Mouse (Mus musculus) heart, embryonic 14.5 days (tissue): ENCODE data around the gene Hcls1. TPM values are rescaled to one million over a fixed set of nuclear protein-coding genes. Genes with fewer than 3 reads are reported as not detected.

ENCODE experiments used
- ATAC-seq: fragments of 200-750 bp; cut with Nextera tagmentation; 2 replicates; pipeline ENCODE4 v1.8.0; 2017; ENCODE audit warnings: low read depth, moderate TSS enrichment; ENCODE audit not compliant: insufficient number of reproducible peaks, insufficient read depth, low FRiP score
- H3K27ac ChIP-seq, 2 experiments: fragments of 200-500 bp in 1 of 2; fragments of 300-500 bp in 1 of 2; sonication (generic) in 1 of 2; replicated peaks in 1 of 2; 2 replicates each; pipeline ENCODE4 v1.5.1; 2012 to 2014; ENCODE audit warnings: low read depth in 2 of 2, low read length in 2 of 2, control low read depth in 1 of 2, mild to moderate bottlenecking in 1 of 2, mixed read lengths in 1 of 2; ENCODE audit not compliant: control insufficient read depth in 1 of 2, insufficient read depth in 1 of 2
- H3K27me3 ChIP-seq: fragments of 300-500 bp; sonication (generic); 2 replicates; pipeline ENCODE4 v1.6.1; 2014; ENCODE audit warnings: mild to moderate bottlenecking, low read length, control low read depth; ENCODE audit not compliant: control insufficient read depth, insufficient read depth
- H3K36me3 ChIP-seq: fragments of 300-500 bp; sonication (generic); 2 replicates; pipeline ENCODE4 v1.6.1; 2014; ENCODE audit warnings: mild to moderate bottlenecking, control low read depth, low read length, mixed read lengths; ENCODE audit not compliant: control insufficient read depth, insufficient read depth
- H3K4me1 ChIP-seq, 2 experiments: fragments of 200-500 bp in 1 of 2; fragments of 300-500 bp in 1 of 2; sonication (generic) in 1 of 2; 2 replicates each; pipeline ENCODE4 v1.6.1; 2012 to 2014; ENCODE audit warnings: low read length in 2 of 2, control low read depth in 1 of 2, mixed read lengths in 1 of 2; ENCODE audit not compliant: control insufficient read depth in 2 of 2, insufficient read depth in 2 of 2
- H3K4me2 ChIP-seq: fragments of 300-500 bp; sonication (generic); 2 replicates; pipeline ENCODE4 v1.6.1; 2014; ENCODE audit warnings: mild to moderate bottlenecking, low read length
- H3K4me3 ChIP-seq, 2 experiments: fragments of 200-500 bp in 1 of 2; fragments of 300-500 bp in 1 of 2; sonication (generic) in 1 of 2; 2 replicates each; pipeline ENCODE4 v1.5.1; 2012 to 2014; ENCODE audit warnings: low read length in 2 of 2, mild to moderate bottlenecking in 2 of 2, control low read depth in 1 of 2, low read depth in 1 of 2, moderate library complexity in 1 of 2; ENCODE audit not compliant: control insufficient read depth in 1 of 2, insufficient read depth in 1 of 2
- H3K9ac ChIP-seq: fragments of 300-500 bp; sonication (generic); 2 replicates; pipeline ENCODE4 v1.6.1; 2014; ENCODE audit warnings: mild to moderate bottlenecking, low read length
- H3K9me3 ChIP-seq: fragments of 300-500 bp; sonication (generic); 2 replicates; pipeline ENCODE4 v1.6.1; 2016; ENCODE audit warnings: low read length, control low read depth; ENCODE audit not compliant: control insufficient read depth
- WGBS: fragments of 180-500 bp; shearing (Covaris S2); extraction: QIAGEN DNeasy Blood & Tissue Kit; methylation state at CpG from one replicate; pipeline ENCODE4 v1.1.7; 2014; 5-methylcytosine and 5-hydroxymethylcytosine counted together
- polyA plus RNA-seq: library from polyadenylated mRNA; unstranded; fragments of >200 nt; fragmentation: Nextera tagmentation; extraction: Ambion mirVana; gene quantifications from 2 replicates; pipeline ENCODE4 v1.2.1, GENCODE M21; 2014

Gene Hcls1
- polyA plus RNA-seq, 1 experiment from 2014 or later: 2.3 TPM

DNA sequence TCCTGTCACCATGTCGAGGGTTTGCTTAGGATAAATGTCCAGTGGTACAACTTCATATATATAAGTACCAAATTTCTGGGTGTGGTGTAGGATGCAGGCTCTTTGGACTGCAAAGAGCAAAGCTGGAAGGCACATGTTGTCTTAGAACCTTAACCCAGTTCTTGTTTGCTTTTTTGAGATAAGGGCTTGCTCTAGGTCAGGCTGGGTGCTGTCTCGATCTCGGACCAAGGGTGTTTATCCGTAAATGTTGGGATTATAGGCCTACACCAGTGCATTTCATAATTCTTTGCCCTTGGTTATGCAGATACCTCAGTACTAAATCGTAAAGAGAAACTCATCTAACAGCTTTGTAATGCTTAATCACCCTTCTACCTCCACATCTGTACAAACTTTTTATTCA is 77.6 kb downstream of the Hcls1 start:
- ATAC-seq: no peak
- WGBS: 55% methylated on average over 5 of the region's 5 CpGs
- H3K9ac ChIP-seq: peak overlapping the region; percentile 83
- peaks cover 11% of the 10 kb centered on the region; the same call in 1 of the 2 replicates for H3K36me3 ChIP-seq
- H3K27ac ChIP-seq: no peak overlapping the region
- peak overlapping the region; percentile 70 to 82 for H3K4me3 ChIP-seq
- peak overlapping the region; percentile 76 for H3K4me2 ChIP-seq
- no peaks in the 10 kb centered on the region for H3K27me3 ChIP-seq
- no peaks in the 10 kb centered on the region for H3K9me3 ChIP-seq
- H3K4me1 ChIP-seq: peaks cover 0 to 15% of the 10 kb centered on the region in 2 experiments; a peak in 2 of 4 replicates

Other genes starting within 250 kb of the Hcls1 start
- 0.09 TPM in 1 of 2 replicates, not detected in the other for gene Ildr1, start 241.0 kb upstream of the Hcls1 start, polyA plus RNA-seq
- gene Slc15a2, start 150.0 kb upstream of the Hcls1 start, polyA plus RNA-seq: 0.42 and 2.1 TPM in 2 replicates
- 23.9 and 28.4 TPM in 2 replicates for gene Iqcb1, start 106.6 kb upstream of the Hcls1 start, polyA plus RNA-seq
- 0.53 and 1.2 TPM in 2 replicates for gene Eaf2, start 60.0 kb upstream of the Hcls1 start, polyA plus RNA-seq
- 61.4 and 73.8 TPM in 2 replicates for gene Golgb1, start 59.8 kb upstream of the Hcls1 start, polyA plus RNA-seq
- 12.5 and 13.0 TPM in 2 replicates for gene Fbxo40, start 55.5 kb downstream of the Hcls1 start, polyA plus RNA-seq
- gene Polq, start 76.8 kb downstream of the Hcls1 start, polyA plus RNA-seq: 4.4 and 4.7 TPM in 2 replicates